Mouse (Mus musculus) brain, embryonic 14.5 days (tissue): ENCODE data around the gene Wnk2. TPM values are rescaled to one million over a fixed set of nuclear protein-coding genes. Genes with fewer than 3 reads are reported as not detected.

Experiments used
- DNase-seq: peaks from one replicate; pipeline ENCODE4 v3.0.0-alpha.2; 2011; ENCODE audit warnings: low read depth
- CTCF ChIP-seq: fragments of 200-500 bp; IDR thresholded peaks from 2 replicates; pipeline ENCODE4 v1.5.1; 2012; ENCODE audit warnings: inconsistent platforms, mild to moderate bottlenecking, moderate library complexity, borderline replicate concordance; ENCODE audit not compliant: insufficient read depth, insufficient read length; ENCODE audit errors: extremely low read depth
- POLR2A ChIP-seq: fragments of 200-500 bp; IDR thresholded peaks from 2 replicates; pipeline ENCODE4 v1.6.1; 2012; ENCODE audit warnings: mild to moderate bottlenecking, inconsistent platforms, borderline replicate concordance; ENCODE audit not compliant: poor library complexity, insufficient read depth, insufficient read length, severe bottlenecking; ENCODE audit errors: extremely low read depth
- polyA plus RNA-seq: library from polyadenylated mRNA; depleted of rRNA; stranded (reverse); fragments of >200 nt; gene quantifications from 2 replicates; pipeline ENCODE4 v1.2.3, GENCODE M21; 2012

The Wnk2 gene
- polyA plus RNA-seq, 1 experiment: 86.7 TPM

- no peak for TF ChIP-seq POLR2A
- TF ChIP-seq CTCF: peak; percentile 97
- peak; percentile 86 for DNase-seq
Measured at GRCm38 (mm10) chr13:49172971-49173596, 25.3 kb upstream of the Wnk2 start.

DNA sequence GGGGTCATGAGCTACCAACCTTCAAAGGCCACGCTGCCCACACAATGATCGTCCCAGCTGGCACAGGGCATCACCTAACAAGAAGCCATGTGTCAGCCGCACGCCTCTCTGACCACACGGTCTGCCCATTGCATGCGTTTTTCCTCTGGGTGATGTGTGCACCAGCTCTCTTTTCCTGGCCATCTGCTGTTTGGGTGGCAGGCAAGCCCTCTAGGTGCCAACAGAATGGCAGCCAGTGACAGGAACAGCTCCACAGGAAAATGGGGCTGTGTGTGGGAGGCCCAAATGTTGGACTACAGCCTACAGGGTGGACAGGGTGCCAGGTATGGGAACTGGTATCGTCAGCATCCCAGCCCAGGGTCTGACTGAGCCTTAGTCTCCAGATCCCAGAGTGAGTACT is 24.5 kb upstream of the Wnk2 start:
- peak; percentile 82 for DNase-seq
- TF ChIP-seq POLR2A: no peak
- TF ChIP-seq CTCF: no peak

DNA sequence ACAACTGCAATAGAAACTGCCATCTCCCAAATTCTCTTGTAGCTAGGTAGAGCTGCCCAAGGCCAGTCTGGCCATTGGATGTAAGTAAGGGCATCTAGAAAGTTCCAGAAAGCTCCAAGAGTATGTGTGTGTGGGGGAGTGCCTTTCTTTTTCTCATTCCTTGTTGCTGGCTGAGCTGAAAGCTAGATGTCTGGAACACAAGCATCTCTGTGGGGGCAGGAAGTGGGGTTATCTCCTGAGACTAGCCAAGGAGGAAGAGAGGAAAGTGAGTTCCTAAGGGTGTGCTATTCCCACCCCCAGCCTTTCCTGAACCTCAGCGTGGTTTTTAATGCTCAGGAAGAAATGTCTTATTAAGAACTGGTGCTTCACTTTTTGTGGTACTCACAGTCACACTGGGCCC is 23.9 kb upstream of the Wnk2 start:
- no peak for DNase-seq
- TF ChIP-seq CTCF: no peak
- no peak for TF ChIP-seq POLR2A

DNA sequence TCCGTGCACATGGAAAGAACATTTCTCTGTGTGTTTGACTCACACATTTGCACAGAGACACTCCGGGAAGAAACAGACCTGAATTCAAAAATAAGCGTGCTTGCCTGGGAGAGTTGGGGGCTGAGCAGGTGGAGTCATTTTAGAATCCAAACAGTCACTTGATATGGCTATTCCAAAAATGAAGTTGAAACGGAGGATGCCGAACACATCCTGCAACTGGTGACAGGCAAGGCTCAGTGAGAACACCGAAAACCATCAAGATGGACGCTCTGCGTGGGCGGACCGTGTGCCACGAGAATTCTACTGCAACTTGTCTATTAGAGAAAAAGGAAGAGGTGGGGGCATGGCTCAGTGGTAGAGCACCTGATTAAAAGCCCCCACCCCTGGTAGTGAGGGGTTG is 22.8 kb upstream of the Wnk2 start:
- no peak for DNase-seq
- no peak for TF ChIP-seq CTCF
- TF ChIP-seq POLR2A: no peak

GRCm38 (mm10) chr13:49169448-49170207 is 21.8 kb upstream of the Wnk2 start:
- no peak for TF ChIP-seq POLR2A
- peak; percentile 96 for TF ChIP-seq CTCF
- DNase-seq: peak; percentile 84

DNA sequence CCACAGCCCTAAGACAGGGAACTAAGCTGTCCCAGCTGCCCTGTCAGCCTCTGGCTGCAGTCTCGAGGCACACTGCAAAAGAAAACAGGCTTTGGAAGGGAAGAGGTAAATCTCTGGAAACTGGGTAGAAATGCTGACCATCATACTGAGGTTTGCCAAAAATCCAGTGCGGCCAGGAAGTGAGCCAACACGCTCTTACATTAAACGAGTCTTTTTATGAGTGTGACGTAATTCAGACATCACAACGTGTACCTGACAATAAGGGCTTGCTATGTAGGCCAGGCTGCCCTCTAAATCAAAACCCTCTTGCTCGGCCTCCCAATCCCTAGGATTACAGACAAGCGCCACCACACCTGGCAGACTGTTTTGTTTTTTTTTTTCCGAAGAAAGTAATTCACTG is 19.3 kb upstream of the Wnk2 start:
- TF ChIP-seq POLR2A: no peak
- TF ChIP-seq CTCF: no peak
- DNase-seq: no peak

GRCm38 (mm10) chr13:49163645-49164044 is 15.8 kb upstream of the Wnk2 start:
- no peak for DNase-seq
- no peak for TF ChIP-seq POLR2A
- TF ChIP-seq CTCF: no peak

GRCm38 (mm10) chr13:49162722-49163121 is 14.9 kb upstream of the Wnk2 start:
- DNase-seq: no peak
- no peak for TF ChIP-seq POLR2A
- no peak for TF ChIP-seq CTCF

- no peak for TF ChIP-seq CTCF
- no peak for TF ChIP-seq POLR2A
- no peak for DNase-seq
Measured at GRCm38 (mm10) chr13:49161236-49161635, 13.4 kb upstream of the Wnk2 start.

GRCm38 (mm10) chr13:49158040-49158713 is 10.4 kb upstream of the Wnk2 start:
- TF ChIP-seq POLR2A (no peak), CTCF (no peak)

GRCm38 (mm10) chr13:49156645-49157044 is 8.8 kb upstream of the Wnk2 start:
- TF ChIP-seq POLR2A (no peak), CTCF (peak; percentile 34; the same call in 1 of the 2 replicates)
- DNase-seq: no peak

More at GRCm38 (mm10) chr13:49158040-49158713, 10.4 kb upstream of the Wnk2 start:
- DNase-seq: no peak
